Mouse (Mus musculus) midbrain, postnatal 0 days (tissue): Measurements from ENCODE around the gene Lmtk2. TPM values are rescaled to one million over a fixed set of nuclear protein-coding genes. Genes with fewer than 3 reads are reported as not detected.

Experiments used
- ATAC-seq: fragments of 200-750 bp; cut with Nextera tagmentation; 2 replicates; pipeline ENCODE4 v1.8.0; 2017; ENCODE audit warnings: moderate number of reproducible peaks, mild to moderate bottlenecking, moderate TSS enrichment, moderate library complexity; ENCODE audit not compliant: low FRiP score
- DNase-seq: peaks from one replicate; pipeline ENCODE4 v3.0.0-alpha.2; 2015; ENCODE audit warnings: low spot score
- H3K27ac ChIP-seq: fragments of 300-500 bp; sonication (generic); 2 replicates; pipeline ENCODE4 v1.5.1; 2014; ENCODE audit warnings: low read depth, mild to moderate bottlenecking, low read length, mixed read lengths
- H3K27me3 ChIP-seq: fragments of 300-500 bp; sonication (generic); 2 replicates; pipeline ENCODE4 v1.6.1; 2014; ENCODE audit warnings: low read length, control low read depth, mixed read lengths; ENCODE audit not compliant: insufficient read depth
- H3K36me3 ChIP-seq: fragments of 300-500 bp; sonication (generic); 2 replicates; pipeline ENCODE4 v1.6.1; 2014; ENCODE audit warnings: low read length, control low read depth, mixed read lengths; ENCODE audit not compliant: insufficient read depth
- H3K4me1 ChIP-seq: fragments of 300-500 bp; sonication (generic); 2 replicates; pipeline ENCODE4 v1.6.1; 2014; ENCODE audit warnings: mild to moderate bottlenecking, control low read depth, antibody characterized with exemption, low read length, mixed read lengths; ENCODE audit not compliant: insufficient read depth
- H3K4me2 ChIP-seq: fragments of 300-500 bp; sonication (generic); 2 replicates; pipeline ENCODE4 v1.6.1; 2014; ENCODE audit warnings: low read depth, mild to moderate bottlenecking, low read length, mixed read lengths; ENCODE audit not compliant: poor library complexity, severe bottlenecking
- H3K4me3 ChIP-seq: fragments of 300-500 bp; sonication (generic); 2 replicates; pipeline ENCODE4 v1.5.1; 2014; ENCODE audit warnings: low read depth, mild to moderate bottlenecking, low read length, moderate library complexity
- H3K9ac ChIP-seq: fragments of 300-500 bp; sonication (generic); replicated peaks from 2 replicates; pipeline ENCODE4 v1.6.1; 2014; ENCODE audit warnings: mild to moderate bottlenecking, low read length, moderate library complexity, mixed read lengths; ENCODE audit not compliant: poor library complexity, severe bottlenecking
- H3K9me3 ChIP-seq: fragments of 300-500 bp; sonication (generic); 2 replicates; pipeline ENCODE4 v1.6.1; 2016; ENCODE audit warnings: low read length, control low read depth
- CTCF ChIP-seq: IDR thresholded peaks from 2 replicates; pipeline ENCODE4 v1.5.1; 2016; ENCODE audit warnings: antibody characterized with exemption, mild to moderate bottlenecking
- WGBS: fragments of 180-500 bp; shearing (Covaris S2); extraction: QIAGEN DNeasy Blood & Tissue Kit; methylation state at CpG from one replicate; pipeline ENCODE4 v1.1.7; 2014; 5-methylcytosine and 5-hydroxymethylcytosine counted together
- polyA plus RNA-seq: library from polyadenylated mRNA; unstranded; fragments of >200 nt; fragmentation: Nextera tagmentation; extraction: Ambion mirVana; gene quantifications from 2 replicates; pipeline ENCODE4 v1.2.1, GENCODE M21; 2015
- total RNA-seq: library from RNA; depleted of rRNA; stranded (reverse); fragments of >200 nt; gene quantifications from 2 replicates; pipeline ENCODE4 v1.2.3, GENCODE M21; 2014

Gene Lmtk2
- total and polyA plus RNA-seq, 2 experiments from 2014 or later, result 7.3 to 69.9 TPM

DNA sequence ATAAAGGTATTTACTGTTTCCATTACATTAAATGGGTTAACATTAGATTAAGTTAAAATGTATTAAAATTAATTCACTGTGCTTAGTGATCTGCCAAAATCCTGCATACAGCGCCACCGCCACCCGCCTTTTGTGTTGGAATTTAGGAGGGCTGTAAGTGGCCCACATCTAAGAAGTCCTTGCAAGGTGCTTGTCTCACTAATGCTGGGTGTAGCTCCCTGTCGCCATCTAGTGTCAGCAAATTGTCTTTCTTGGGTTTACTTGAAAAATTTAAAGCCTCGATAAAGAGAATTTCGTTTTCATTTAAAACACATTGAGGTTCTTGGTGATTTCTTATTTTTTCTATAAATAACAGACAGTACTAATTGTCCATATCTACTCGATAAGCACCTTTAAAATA lies 54.3 kb downstream of the Lmtk2 start:
- peak; percentile 85 for DNase-seq
- TF ChIP-seq CTCF, result peak; percentile 90
- H3K27ac ChIP-seq, result no peak overlapping the region
- H3K9ac ChIP-seq, result no peak overlapping the region
- H3K36me3 ChIP-seq, result peaks cover 36% of the 10 kb centered on the region
- ATAC-seq, result no peak
- H3K4me1 ChIP-seq, result no peaks in the 10 kb centered on the region
- WGBS, result 24% methylated on average over 7 of the region's 7 CpGs
- H3K9me3 ChIP-seq, result no peaks in the 10 kb centered on the region
- no peaks in the 10 kb centered on the region for H3K27me3 ChIP-seq
- H3K4me3 ChIP-seq, result no peak overlapping the region
- no peak overlapping the region for H3K4me2 ChIP-seq

GRCm38 (mm10) chr5:144158604-144159003 lies 58.4 kb downstream of the Lmtk2 start:
- Histone ChIP-seq H3K4me2 (no peak overlapping the region), H3K4me1 (no peaks in the 10 kb centered on the region), H3K36me3 (peaks cover 29% of the 10 kb centered on the region), H3K4me3 (no peak overlapping the region), H3K27me3 (no peaks in the 10 kb centered on the region), H3K9me3 (no peaks in the 10 kb centered on the region), H3K9ac (no peak overlapping the region), H3K27ac (no peak overlapping the region)
- WGBS, result 38% methylated on average over 4 of the region's 4 CpGs
- no peak for TF ChIP-seq CTCF
- ATAC-seq (no peak), DNase-seq (peak; percentile 73)

GRCm38 (mm10) chr5:144159137-144159536 lies 58.9 kb downstream of the Lmtk2 start:
- DNase-seq (no peak), ATAC-seq (no peak)
- Histone ChIP-seq H3K9me3 (no peaks in the 10 kb centered on the region), H3K27me3 (no peaks in the 10 kb centered on the region), H3K4me1 (no peaks in the 10 kb centered on the region), H3K9ac (no peak overlapping the region), H3K36me3 (peaks cover 34% of the 10 kb centered on the region), H3K4me3 (no peak overlapping the region), H3K4me2 (no peak overlapping the region), H3K27ac (no peak overlapping the region; the same call in 1 of the 2 replicates)
- 86% methylated on average over 8 of the region's 8 CpGs for WGBS
- no peak for TF ChIP-seq CTCF

DNA sequence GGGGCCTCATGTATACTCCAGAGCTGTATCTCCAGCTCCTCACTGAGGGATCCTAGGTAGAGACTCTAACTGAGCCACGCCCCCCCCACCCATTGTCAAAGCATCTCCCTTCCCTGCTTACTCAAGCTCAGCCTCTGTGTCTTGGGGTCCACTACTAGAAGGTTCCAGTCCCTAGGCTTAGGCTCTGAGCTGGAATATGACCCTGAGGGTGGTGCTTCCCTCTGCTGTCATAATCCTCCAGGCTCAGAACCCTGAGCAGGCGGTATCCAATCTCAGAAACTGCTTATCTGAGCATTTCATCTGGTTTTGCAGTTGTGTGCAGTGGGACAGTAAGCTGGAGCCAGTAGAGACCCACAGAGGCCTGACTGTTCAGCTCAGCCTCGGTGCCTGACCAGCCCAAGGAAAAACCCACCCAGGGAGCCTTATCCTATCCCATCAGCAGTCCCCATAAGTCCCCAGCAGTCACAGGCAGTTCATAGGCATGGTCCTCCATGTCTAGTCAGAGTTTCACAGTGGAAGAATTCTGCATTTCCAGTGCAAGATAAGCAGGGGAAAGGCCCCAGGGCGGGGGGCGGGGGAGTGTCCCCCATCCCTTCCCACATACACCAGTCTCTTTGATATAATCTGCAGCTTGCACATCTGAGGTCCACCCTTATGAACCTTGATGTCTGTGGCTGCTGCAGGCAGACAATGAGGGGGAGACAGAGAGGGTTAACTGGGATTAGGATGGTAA lies 62.0 kb downstream of the Lmtk2 start:
- Histone ChIP-seq H3K4me1 (no peaks in the 10 kb centered on the region), H3K9me3 (no peaks in the 10 kb centered on the region), H3K4me2 (no peak overlapping the region), H3K27ac (no peak overlapping the region), H3K36me3 (peaks cover 44% of the 10 kb centered on the region), H3K9ac (no peak overlapping the region), H3K27me3 (no peaks in the 10 kb centered on the region), H3K4me3 (no peak overlapping the region)
- DNase-seq (no peak), ATAC-seq (no peak)
- TF ChIP-seq CTCF, result no peak
- WGBS, result 76% methylated on average over 5 of the region's 5 CpGs

DNA sequence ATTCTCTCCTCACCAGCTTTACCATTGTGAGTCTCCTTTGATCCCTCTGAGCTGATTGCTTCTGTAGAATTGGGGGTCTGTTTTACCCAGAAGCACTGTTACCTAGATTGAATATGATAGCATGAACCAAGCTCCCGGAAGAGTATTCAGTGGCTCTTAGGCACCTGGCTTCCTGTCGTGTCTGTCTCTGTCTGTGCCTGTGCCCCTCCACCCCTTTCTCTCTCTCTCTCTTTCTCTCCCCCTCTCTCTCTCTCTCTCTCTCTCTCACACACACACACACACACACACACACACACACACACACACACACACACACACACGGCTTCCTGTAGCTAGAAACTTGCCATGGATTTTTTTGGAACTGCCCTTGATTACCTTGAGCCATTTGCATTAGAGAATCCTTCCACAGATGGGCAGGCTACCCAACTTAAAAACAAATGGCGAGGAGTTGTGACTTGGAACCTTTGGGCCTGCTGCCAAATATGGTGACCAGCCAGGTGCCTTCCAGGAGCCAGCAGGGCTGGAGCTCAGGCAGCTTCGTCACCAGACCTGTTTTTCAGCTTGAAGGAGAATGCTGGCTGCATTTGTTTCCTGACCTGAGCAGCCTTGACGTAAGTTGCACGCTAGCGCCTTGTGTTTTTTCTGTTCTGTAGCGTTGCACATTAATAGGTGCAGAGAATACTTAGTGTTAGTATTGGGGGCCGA lies 62.7 kb downstream of the Lmtk2 start:
- Histone ChIP-seq H3K9me3 (no peaks in the 10 kb centered on the region), H3K27ac (no peak overlapping the region), H3K4me3 (no peak overlapping the region), H3K27me3 (no peaks in the 10 kb centered on the region), H3K9ac (no peak overlapping the region), H3K4me1 (no peaks in the 10 kb centered on the region), H3K36me3 (peaks cover 38% of the 10 kb centered on the region; the same call in 1 of the 2 replicates), H3K4me2 (no peak overlapping the region)
- no peak for ATAC-seq
- DNase-seq, result peak; percentile 5
- WGBS, result 69% methylated on average over 10 of the region's 10 CpGs
- no peak for TF ChIP-seq CTCF

- WGBS, result 97% methylated on average over 3 of the region's 3 CpGs
These were observed 65.5 kb downstream of the Lmtk2 start for GRCm38 (mm10) chr5:144165756-144166155.

More at GRCm38 (mm10) chr5:144165756-144166155, 65.5 kb downstream of the Lmtk2 start:
- no peak overlapping the region for H3K4me2 ChIP-seq
- no peaks in the 10 kb centered on the region for H3K4me1 ChIP-seq
- TF ChIP-seq CTCF, result no peak
- H3K27ac ChIP-seq, result no peak overlapping the region
- no peaks in the 10 kb centered on the region for H3K27me3 ChIP-seq
- no peak for ATAC-seq
- DNase-seq, result no peak
- no peak overlapping the region for H3K9ac ChIP-seq
- no peak overlapping the region for H3K4me3 ChIP-seq
- peaks cover 35% of the 10 kb centered on the region for H3K36me3 ChIP-seq
- H3K9me3 ChIP-seq, result no peaks in the 10 kb centered on the region
